Comparison of ENCODE assay signal across 10 mouse cellular contexts in the genomic region with DNA sequence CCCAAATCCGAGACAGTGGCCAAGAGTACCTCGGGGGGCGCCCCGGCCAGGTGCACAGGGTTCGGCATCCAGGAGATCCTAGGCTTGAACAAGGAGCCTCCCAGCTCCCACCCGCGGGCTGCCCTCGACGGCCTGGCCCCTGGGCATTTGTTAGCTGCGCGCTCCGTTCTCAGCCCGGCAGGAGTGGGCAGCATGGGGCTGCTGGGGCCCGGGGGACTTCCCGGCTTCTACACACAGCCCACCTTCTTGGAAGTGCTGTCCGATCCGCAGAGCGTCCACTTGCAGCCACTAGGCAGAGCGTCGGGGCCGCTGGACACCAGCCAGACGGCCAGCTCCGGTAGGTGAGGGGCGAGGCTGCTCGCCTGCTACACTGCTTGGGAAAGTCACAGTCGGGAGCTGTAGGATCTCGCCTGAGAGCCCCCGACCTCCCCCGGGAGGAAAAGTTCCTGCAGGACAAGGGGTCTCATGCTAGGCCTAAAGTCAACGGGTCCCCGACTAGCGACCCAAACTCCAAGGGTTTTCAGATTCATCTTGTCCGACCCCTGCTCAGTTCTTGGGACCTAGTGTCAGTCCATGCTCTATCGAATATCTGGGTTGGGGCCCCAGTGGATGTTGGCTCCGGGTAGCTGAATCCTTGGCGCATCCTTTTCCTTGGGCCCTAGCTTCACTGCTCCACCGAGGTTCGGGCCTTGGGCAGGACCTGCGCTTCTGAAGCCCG. TPM values are rescaled to one million over a fixed set of nuclear protein-coding genes. Genes with fewer than 3 reads are reported as not detected.
A peak's percentile ranks its signal among the peaks of the same experiment; 100 is the strongest.
DNase-seq lines count a peak whose midpoint lies in the region; ATAC-seq and TF ChIP-seq lines count a peak whose summit lies in the region.
"Had no signal": no experiment of that assay in that cellular context is flagged by ENCODE, and none has a peak within 500 bp of the region (broad histone marks: within the 10 kb centered on the region; RNA-seq: fewer than 3 reads in every experiment).

No protein-coding gene starts in this region.

- H3K27ac ChIP-seq in kidney, postnatal 0 days = no peak overlapping the region
- H3K27ac ChIP-seq in kidney, adult 2 months (ENCODE audit: insufficient read depth, low read depth, low read length) = no peak overlapping the region
- H3K27ac ChIP-seq in embryonic facial prominence, embryonic 12.5 days = no peak overlapping the region
- no peak overlapping the region for H3K27ac ChIP-seq in hindbrain, postnatal 0 days
- H3K27ac ChIP-seq in neural tube, embryonic 15.5 days (replicated peaks) = no peak overlapping the region
- H3K27ac ChIP-seq in gastrocnemius, adult 2 months = no peak overlapping the region
- H3K27ac ChIP-seq: stomach, embryonic 15.5 days had no signal

- TF ChIP-seq POLR2A in kidney, adult 2 months (IDR thresholded peaks at IDR 0.05; ENCODE audit: low read depth, low read length) = no peak

- intact Hi-C loops in gastrocnemius, adult 2 months (cut with DNase I) = no loop called here

- 2% methylated on average over 40 of the region's 40 CpGs for WGBS in kidney, postnatal 0 days
- 4% methylated on average over 40 of the region's 40 CpGs for WGBS in kidney, adult 2 months
- whole genome bisulfite sequencing in embryonic facial prominence, embryonic 12.5 days = 2% methylated on average over 40 of the region's 40 CpGs
- WGBS in hindbrain, postnatal 0 days = 3% methylated on average over 37 of the region's 40 CpGs
- 2% methylated on average over 36 of the region's 40 CpGs for WGBS in neural tube, embryonic 15.5 days

- DNase-seq in kidney, postnatal 0 days (ENCODE audit: low spot score) = no peak
- DNase-seq in kidney, adult 2 months = no peak
- no peak for DNase-seq in hindbrain, postnatal 0 days (ENCODE audit: low spot score)
- DNase-seq in gastrocnemius, adult 2 months = no peak
- no peak for DNase-seq in urinary bladder, adult 18-20 months (ENCODE audit: low spot score in 2 of 2)
- DNase-seq: lung, postnatal 10 days had no signal

- no peak overlapping the region for H3K9ac ChIP-seq in kidney, postnatal 0 days (ENCODE audit: low read depth, low read length)
- H3K9ac ChIP-seq in embryonic facial prominence, embryonic 12.5 days = no peak overlapping the region
- no peak overlapping the region for H3K9ac ChIP-seq in hindbrain, postnatal 0 days (replicated peaks; ENCODE audit: low read length)
- H3K9ac ChIP-seq in neural tube, embryonic 15.5 days (replicated peaks) = no peak overlapping the region
- H3K9ac ChIP-seq: stomach, embryonic 15.5 days had no signal

- 0 out of 2 replicates have a peak overlapping the region, but pooled peaks have one; percentile 4 for H3K4me3 ChIP-seq in kidney, postnatal 0 days (replicated peaks; ENCODE audit: low read depth, low read length)
- H3K4me3 ChIP-seq in kidney, adult 2 months (ENCODE audit: insufficient read depth, low read depth, low read length) = no peak overlapping the region
- H3K4me3 ChIP-seq in embryonic facial prominence, embryonic 12.5 days = peak overlapping the region; percentile 23
- peak overlapping the region; percentile 10; the same call in 1 of the 2 replicates for H3K4me3 ChIP-seq in hindbrain, postnatal 0 days (ENCODE audit: low read length)
- H3K4me3 ChIP-seq in neural tube, embryonic 15.5 days (replicated peaks) = no peak overlapping the region; the same call in 1 of the 2 replicates
- H3K4me3 ChIP-seq in gastrocnemius, adult 2 months = no peak overlapping the region
- H3K4me3 ChIP-seq: stomach, embryonic 15.5 days had no signal

- peaks cover 56% of the 10 kb centered on the region for H3K27me3 ChIP-seq in kidney, postnatal 0 days (ENCODE audit: insufficient read depth, low read length)
- H3K27me3 ChIP-seq in kidney, adult 2 months (replicated peaks; ENCODE audit: control insufficient read depth, insufficient read depth, low read length) = peaks cover 20% of the 10 kb centered on the region
- H3K27me3 ChIP-seq in embryonic facial prominence, embryonic 12.5 days = peaks cover 86% of the 10 kb centered on the region
- peaks cover 74% of the 10 kb centered on the region for H3K27me3 ChIP-seq in hindbrain, postnatal 0 days (ENCODE audit: insufficient read depth, low read length)
- peaks cover 87% of the 10 kb centered on the region for H3K27me3 ChIP-seq in neural tube, embryonic 15.5 days (replicated peaks)

- no peaks in the 10 kb centered on the region for H3K36me3 ChIP-seq in kidney, postnatal 0 days (ENCODE audit: insufficient read depth, low read length)
- no peaks in the 10 kb centered on the region for H3K36me3 ChIP-seq in kidney, adult 2 months (ENCODE audit: control insufficient read depth, insufficient read depth, low read length)
- no peaks in the 10 kb centered on the region for H3K36me3 ChIP-seq in embryonic facial prominence, embryonic 12.5 days
- no peaks in the 10 kb centered on the region for H3K36me3 ChIP-seq in hindbrain, postnatal 0 days (ENCODE audit: insufficient read depth, low read length)
- no peaks in the 10 kb centered on the region for H3K36me3 ChIP-seq in neural tube, embryonic 15.5 days
- H3K36me3 ChIP-seq: stomach, embryonic 15.5 days had no signal

- H3K9me3 ChIP-seq in kidney, postnatal 0 days (replicated peaks; ENCODE audit: low read length) = no peaks in the 10 kb centered on the region
- H3K9me3 ChIP-seq in embryonic facial prominence, embryonic 12.5 days = no peaks in the 10 kb centered on the region
- H3K9me3 ChIP-seq in hindbrain, postnatal 0 days (ENCODE audit: low read length) = no peaks in the 10 kb centered on the region
- H3K9me3 ChIP-seq in neural tube, embryonic 15.5 days (replicated peaks) = no peaks in the 10 kb centered on the region
- H3K9me3 ChIP-seq: stomach, embryonic 15.5 days had no signal

- TF ChIP-seq CTCF in kidney, postnatal 0 days (IDR thresholded peaks at IDR 0.05; ENCODE audit: low read depth) = no peak
- no peak for TF ChIP-seq CTCF in kidney, adult 2 months (conservative IDR thresholded peaks at IDR 0.05; ENCODE audit: insufficient read depth, insufficient read length, low read depth, low read length)
- TF ChIP-seq CTCF in hindbrain, postnatal 0 days (IDR thresholded peaks at IDR 0.05; ENCODE audit: low read depth) = no peak
- TF ChIP-seq CTCF in gastrocnemius, adult 2 months (IDR thresholded peaks at IDR 0.05) = no peak

- no peak overlapping the region for H3K4me2 ChIP-seq in kidney, postnatal 0 days (ENCODE audit: low read length)
- peak overlapping the region; percentile 33 for H3K4me2 ChIP-seq in embryonic facial prominence, embryonic 12.5 days (replicated peaks)
- peak overlapping the region; percentile 5; the same call in 1 of the 2 replicates for H3K4me2 ChIP-seq in hindbrain, postnatal 0 days (ENCODE audit: low read depth, low read length)
- H3K4me2 ChIP-seq in neural tube, embryonic 15.5 days = peak overlapping the region; percentile 5; the same call in 1 of the 2 replicates
- H3K4me2 ChIP-seq: stomach, embryonic 15.5 days had no signal

- 0 out of 2 replicates have a peak, but pooled peaks have one; percentile 52 for ATAC-seq in kidney, postnatal 0 days (replicated peaks; ENCODE audit: low FRiP score, low read depth)
- no peak for ATAC-seq in embryonic facial prominence, embryonic 12.5 days (ENCODE audit: insufficient number of reproducible peaks, insufficient read depth, low FRiP score, low TSS enrichment)
- ATAC-seq in hindbrain, postnatal 0 days = no peak
- no peak; the same call in 1 of the 2 replicates for ATAC-seq in neural tube, embryonic 15.5 days (ENCODE audit: low FRiP score)

- H3K4me1 ChIP-seq in kidney, postnatal 0 days (replicated peaks; ENCODE audit: insufficient read depth, low read length) = no peaks in the 10 kb centered on the region; the same call in 1 of the 2 replicates
- no peaks in the 10 kb centered on the region; the same call in 1 of the 2 replicates for H3K4me1 ChIP-seq in kidney, adult 2 months (ENCODE audit: control insufficient read depth, insufficient read depth, low read length)
- H3K4me1 ChIP-seq in embryonic facial prominence, embryonic 12.5 days = peaks cover 18% of the 10 kb centered on the region
- H3K4me1 ChIP-seq in hindbrain, postnatal 0 days (ENCODE audit: insufficient read depth, low read length) = no peaks in the 10 kb centered on the region
- H3K4me1 ChIP-seq in neural tube, embryonic 15.5 days = peaks cover 19% of the 10 kb centered on the region

RNA-seq across cellular contexts. Expression of a gene that starts 0.6 kb away (rescaled TPM):
- polyA plus RNA-seq in kidney, postnatal 0 days (2015; fragmentation: Nextera tagmentation; extraction: Ambion mirVana) = not detected in 2 replicates
- not detected in 2 replicates for polyA plus RNA-seq in kidney, adult 2 months (2012; rRNA removed)
- polyA plus RNA-seq in embryonic facial prominence, embryonic 12.5 days (2016; fragmentation: Nextera tagmentation; extraction: Ambion mirVana) = 6.6 and 8.4 TPM in 2 replicates
- 2.5 and 4.0 TPM in 2 replicates for total RNA-seq in hindbrain, postnatal 0 days (2014; rRNA removed)
- 1.8 and 2.4 TPM in 2 replicates for polyA plus RNA-seq in hindbrain, postnatal 0 days (2015; fragmentation: Nextera tagmentation; extraction: Ambion mirVana)
- polyA plus RNA-seq in neural tube, embryonic 15.5 days (2015; fragmentation: Nextera tagmentation; extraction: Ambion mirVana) = 5.7 and 6.0 TPM in 2 replicates
- not detected for total RNA-seq in gastrocnemius, adult 2 months (2021)
- total RNA-seq: gastrocnemius, adult 8-10 months had no signal
- polyA plus RNA-seq: stomach, embryonic 15.5 days had no signal

RNA-seq across cellular contexts. Expression of a gene that starts 47.1 kb away (rescaled TPM):
- 12.1 and 16.9 TPM in 2 replicates for polyA plus RNA-seq in kidney, postnatal 0 days (2015; fragmentation: Nextera tagmentation; extraction: Ambion mirVana)
- polyA plus RNA-seq in kidney, adult 2 months (2012; rRNA removed) = 57.7 and 63.3 TPM in 2 replicates
- polyA plus RNA-seq in embryonic facial prominence, embryonic 12.5 days (2016; fragmentation: Nextera tagmentation; extraction: Ambion mirVana) = 15.8 and 16.0 TPM in 2 replicates
- 7.5 and 12.3 TPM in 2 replicates for total RNA-seq in hindbrain, postnatal 0 days (2014; rRNA removed)
- 9.2 and 10.9 TPM in 2 replicates for polyA plus RNA-seq in hindbrain, postnatal 0 days (2015; fragmentation: Nextera tagmentation; extraction: Ambion mirVana)
- polyA plus RNA-seq in neural tube, embryonic 15.5 days (2015; fragmentation: Nextera tagmentation; extraction: Ambion mirVana) = 14.0 and 14.3 TPM in 2 replicates
- 1 to 10 TPM; 4.0 to 5.3 TPM for total RNA-seq in gastrocnemius, adult 2 months (2021)

Comparison
In these comparisons a context has a peak if more than half of its experiments do, and no peak if none do; other contexts are left out.
1. H3K4me3 ChIP-seq: peak in kidney, postnatal 0 days (single experiment), embryonic facial prominence, embryonic 12.5 days (single experiment) and hindbrain, postnatal 0 days (single experiment); none in kidney, adult 2 months (single experiment), neural tube, embryonic 15.5 days (single experiment) and gastrocnemius, adult 2 months (single experiment).